Mouse (Mus musculus) lung, adult 2 months (tissue): Measurements from ENCODE around the gene Tcam1.

ENCODE experiments used
- CTCF ChIP-seq: fragments of 200-500 bp; IDR thresholded peaks from 2 replicates; pipeline ENCODE4 v1.5.1; 2011; ENCODE audit warnings: mild to moderate bottlenecking, low read length, control low read depth; ENCODE audit not compliant: insufficient read depth
- POLR2A ChIP-seq: fragments of 200-500 bp; IDR thresholded peaks from 2 replicates; pipeline ENCODE4 v1.6.1; 2011; ENCODE audit warnings: low read depth, mild to moderate bottlenecking, control low read depth, low read length, borderline replicate concordance; ENCODE audit errors: extremely low read depth

DNA sequence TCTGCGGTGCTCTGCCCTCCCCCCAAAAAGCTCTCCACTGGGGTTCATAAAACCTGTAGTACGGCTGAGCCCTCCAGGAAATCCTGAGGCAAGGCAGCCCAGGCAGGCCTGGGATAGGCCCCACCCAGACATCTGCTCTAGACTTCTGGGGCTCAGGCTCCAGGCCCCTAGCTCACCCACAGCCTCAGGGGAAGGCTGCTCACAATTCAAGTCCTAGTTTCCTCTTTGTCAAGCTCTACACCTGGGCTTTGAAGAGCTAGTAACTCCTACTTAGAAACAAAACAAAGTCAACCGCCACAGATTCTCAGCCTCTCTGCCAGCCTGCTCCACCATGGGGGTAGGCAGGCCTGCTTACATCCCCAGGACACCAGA lies 7.4 kb upstream of the Tcam1 start:
- TF ChIP-seq POLR2A: no peak
- no peak for TF ChIP-seq CTCF
